Mouse (Mus musculus) right cerebral cortex, postnatal 10 days (tissue): ENCODE results near the gene Sgms1.
A peak's percentile ranks its signal among the peaks of the same experiment; 100 is the strongest.

Source experiments
- DNase-seq, 2 experiments: peaks; one replicate each; pipeline ENCODE4 v3.0.0; 2021; ENCODE audit warnings: low spot score in 2 of 2

The Sgms1 gene

GRCm38 (mm10) chr19:32211293-32211585 is 178.3 kb downstream of the Sgms1 start:
- no peak for DNase-seq

DNA sequence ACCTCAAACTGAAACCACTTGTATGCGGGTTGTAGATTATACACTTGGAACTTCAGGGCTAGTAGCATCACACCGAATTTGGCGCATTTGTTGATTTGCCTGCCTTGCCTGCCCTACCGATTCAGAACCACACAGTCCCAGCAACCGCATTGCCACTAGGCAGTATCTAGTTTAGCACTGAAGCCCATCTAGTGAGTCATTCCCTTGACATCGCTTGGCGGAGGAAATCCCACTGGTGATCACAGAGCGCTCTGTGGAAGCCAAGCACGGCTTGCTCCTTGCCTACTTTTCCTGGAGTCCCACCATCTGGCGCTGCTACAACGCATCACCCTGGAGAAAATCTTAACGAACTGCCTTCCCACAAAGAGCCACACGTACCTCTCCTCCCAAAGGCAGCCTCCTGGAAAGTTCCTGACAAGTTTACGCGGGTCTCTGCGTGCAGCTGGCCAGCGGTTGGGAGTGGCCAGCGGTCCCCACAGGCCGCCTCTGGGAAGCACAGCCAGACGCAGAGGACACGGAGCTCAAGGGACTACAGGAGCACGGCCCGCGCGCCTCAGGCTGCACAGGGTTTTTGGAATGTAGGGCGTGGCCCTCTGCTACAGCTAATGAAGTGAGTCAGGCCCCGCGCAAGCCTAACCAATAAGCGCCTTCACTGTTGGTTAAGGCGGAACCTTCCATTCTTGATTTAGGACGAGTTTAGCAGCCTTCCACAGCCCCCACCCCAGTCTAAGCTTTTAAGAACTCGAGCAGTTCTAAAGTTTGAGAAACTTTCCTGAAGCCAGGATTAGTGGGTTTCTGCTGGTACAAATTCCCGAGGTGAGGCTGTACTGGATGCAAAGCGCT is 178.8 kb downstream of the Sgms1 start:
- DNase-seq = peak; percentile 66 to 69

DNA sequence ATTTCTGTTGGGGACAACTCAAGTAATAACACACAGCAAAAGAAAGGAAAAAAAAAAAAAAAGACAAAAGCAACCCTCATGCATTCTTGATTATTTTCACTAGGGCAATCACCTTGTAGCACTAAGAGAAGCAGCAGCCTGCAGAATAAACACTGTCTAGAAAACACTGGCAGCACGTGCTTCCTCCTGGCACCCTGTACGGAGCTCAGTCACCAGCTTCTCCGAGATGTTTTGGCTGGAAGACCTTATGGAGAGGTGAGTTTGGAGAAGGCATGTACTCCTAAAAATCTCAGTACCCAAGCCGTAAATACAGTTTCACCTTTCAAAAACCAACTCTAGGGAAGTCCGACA is 179.4 kb downstream of the Sgms1 start:
- no peak for DNase-seq

DNA sequence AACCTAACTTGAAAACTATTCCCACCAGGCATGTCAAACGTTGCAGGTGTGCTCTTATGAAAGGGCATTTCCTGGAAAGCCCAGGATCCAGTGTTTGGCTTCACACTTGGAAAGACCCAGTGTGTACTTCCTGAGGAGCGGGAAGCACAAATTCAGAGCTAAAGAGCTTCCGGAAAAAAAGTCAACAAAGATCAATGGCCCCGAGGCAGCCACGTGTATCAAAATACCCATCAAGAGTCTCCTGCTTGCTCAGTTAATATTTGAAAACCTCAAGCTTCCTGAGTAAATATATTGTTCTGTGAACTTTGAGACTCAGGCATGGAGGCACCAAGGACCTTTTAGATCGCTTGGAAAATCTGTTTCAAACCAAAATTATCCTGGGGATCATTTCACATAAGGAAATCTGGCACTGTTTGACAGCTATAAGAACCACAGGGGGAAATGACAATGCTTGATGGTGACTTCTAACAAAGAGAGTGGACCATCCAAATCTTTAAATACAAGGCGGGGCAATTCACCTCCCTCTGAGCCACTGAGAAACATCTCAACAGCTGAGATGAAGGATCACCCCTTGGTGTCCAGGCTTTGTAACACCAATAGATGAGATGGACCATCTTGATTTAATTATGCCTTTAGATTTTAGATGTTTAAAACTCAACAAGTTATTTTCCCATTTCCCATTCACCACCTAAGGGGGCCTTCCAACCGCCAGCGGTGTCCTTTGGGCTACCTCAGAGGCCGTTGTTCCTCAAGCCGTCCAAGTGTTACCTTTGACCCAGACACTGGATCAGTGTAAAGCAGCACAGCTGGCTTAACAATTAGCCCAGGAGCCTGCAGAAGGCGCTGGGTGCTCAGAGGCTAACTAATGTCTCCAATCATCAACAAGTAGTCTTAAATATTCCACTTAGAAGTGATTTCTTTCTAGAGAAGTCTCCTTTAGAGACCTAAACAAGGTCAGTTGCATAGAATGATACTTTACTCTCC is 187.1 kb downstream of the Sgms1 start:
- DNase-seq = no peak

- no peak for DNase-seq
Observed at GRCm38 (mm10) chr19:32199861-32200574, 189.5 kb downstream of the Sgms1 start.

- DNase-seq = no peak
Observed at GRCm38 (mm10) chr19:32199133-32199532, 190.4 kb downstream of the Sgms1 start.

GRCm38 (mm10) chr19:32198494-32199106 is 190.9 kb downstream of the Sgms1 start:
- DNase-seq = no peak

- no peak for DNase-seq
Observed at GRCm38 (mm10) chr19:32196976-32197819, 192.3 kb downstream of the Sgms1 start.

DNA sequence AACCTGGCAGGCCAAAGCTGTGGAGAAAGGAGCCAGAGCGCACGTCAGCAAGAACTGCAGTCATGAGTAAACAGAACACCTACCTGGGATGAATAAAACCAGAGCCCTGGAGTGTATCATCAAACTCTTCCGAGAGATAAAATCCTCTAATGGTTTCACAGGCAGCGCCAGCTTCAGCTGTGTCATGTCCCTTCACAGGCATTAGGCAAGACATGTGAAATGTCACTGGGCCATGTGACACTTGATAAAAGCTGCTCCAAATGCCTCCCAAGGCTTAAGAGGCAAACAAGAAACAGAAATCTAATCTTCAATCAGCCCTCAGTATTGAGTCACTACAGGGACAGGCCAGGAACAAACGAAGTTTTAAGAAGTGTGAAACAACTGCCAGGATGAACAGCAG is 193.3 kb downstream of the Sgms1 start:
- no peak for DNase-seq

GRCm38 (mm10) chr19:32194863-32195262 is 194.7 kb downstream of the Sgms1 start:
- DNase-seq = no peak

DNA sequence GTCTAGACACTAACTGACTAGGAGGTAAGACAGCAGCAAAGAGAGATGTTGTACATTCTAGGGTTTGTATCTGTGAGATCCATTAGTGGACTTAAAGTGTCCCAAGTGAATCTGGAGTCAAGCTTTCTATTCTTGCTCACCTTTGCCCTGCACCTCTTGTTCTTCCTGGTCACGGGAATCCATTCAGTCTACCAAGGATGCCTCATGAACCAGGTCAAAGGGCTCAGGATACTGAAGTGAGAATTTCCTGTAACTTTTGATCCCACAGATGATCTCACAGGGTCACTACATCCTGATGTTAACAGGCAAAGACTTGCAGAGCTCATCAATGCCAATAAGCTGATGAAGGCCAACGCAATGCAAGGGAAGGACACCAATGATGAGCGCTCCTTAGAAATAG is 195.4 kb downstream of the Sgms1 start:
- no peak for DNase-seq

GRCm38 (mm10) chr19:32191596-32191995 is 197.9 kb downstream of the Sgms1 start:
- no peak for DNase-seq

- DNase-seq = no peak
Observed at GRCm38 (mm10) chr19:32189961-32190360, 199.6 kb downstream of the Sgms1 start.

- no peak for DNase-seq
Observed at GRCm38 (mm10) chr19:32189036-32189436, 200.5 kb downstream of the Sgms1 start.

DNA sequence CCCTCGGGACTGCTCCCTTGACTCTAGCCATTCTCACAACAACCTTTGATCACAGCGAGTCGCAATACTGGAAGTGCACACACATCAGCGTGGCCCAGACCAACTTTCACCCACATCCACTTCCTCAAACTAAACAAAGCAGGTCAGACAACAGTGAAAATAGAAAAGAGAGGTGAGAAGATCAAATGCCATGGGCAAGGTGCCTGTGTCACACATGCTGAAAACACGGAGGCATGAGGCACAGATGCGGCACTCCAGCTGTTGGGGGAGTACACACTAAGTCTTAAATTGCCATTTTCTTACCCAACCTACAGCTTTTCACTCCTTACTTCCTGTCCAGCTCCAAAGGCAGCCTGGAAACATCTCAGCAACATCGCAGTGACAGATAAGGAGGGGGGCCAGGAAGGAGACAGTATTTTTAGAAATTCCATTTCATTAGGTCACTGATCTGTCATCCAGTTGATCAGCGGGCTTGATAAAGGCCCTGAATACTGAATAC is 202.9 kb downstream of the Sgms1 start:
- no peak for DNase-seq

- DNase-seq = no peak
Observed at GRCm38 (mm10) chr19:32183005-32183404, 206.5 kb downstream of the Sgms1 start.

GRCm38 (mm10) chr19:32182471-32182870 is 207.0 kb downstream of the Sgms1 start:
- no peak for DNase-seq

GRCm38 (mm10) chr19:32181721-32182394 is 207.7 kb downstream of the Sgms1 start:
- DNase-seq = no peak

DNA sequence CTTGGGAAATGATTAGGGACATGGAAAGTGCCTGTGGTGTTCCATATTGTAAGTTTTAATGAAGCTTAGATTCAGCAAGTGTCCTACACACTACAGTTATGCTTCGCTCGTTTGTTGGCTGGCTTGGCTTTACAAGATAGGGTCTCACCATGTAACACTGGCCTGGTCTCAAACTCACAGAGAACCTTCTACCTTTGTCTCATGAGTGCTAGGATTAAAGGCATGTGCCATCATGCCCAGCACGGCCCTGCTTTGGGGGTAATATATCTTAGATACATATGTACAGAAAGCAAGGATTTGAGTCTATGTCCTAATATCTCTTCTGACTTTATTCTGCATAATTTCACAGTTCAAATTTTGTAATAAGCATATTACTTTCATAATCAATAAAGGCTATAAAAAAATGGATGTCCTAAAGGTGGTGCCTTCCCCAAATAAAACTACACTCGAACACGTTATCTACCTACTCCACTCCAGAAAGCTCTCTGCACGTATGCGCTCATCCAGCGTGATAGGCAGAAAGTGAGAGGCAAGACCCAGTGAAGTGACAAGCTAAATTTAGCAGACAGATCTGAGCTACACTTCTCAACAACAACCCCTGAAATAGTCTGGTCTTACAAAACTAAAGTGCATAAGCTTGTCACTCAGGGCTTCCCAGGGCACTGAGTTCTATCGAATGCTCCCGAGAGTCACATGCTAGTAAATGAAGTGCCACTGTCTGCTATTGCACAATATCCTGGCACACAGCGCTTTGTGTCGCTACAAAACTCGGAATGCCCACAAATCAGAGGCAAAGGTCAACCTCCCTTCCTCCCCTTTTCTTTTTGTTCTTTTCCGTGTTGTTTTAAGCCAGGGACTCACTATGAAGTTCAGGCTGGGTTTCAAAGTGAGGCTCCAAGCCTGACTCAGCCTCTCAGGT is 208.5 kb downstream of the Sgms1 start:
- DNase-seq = no peak
